Mouse (Mus musculus) midbrain, embryonic 11.5 days (tissue): ENCODE results near the gene Ech1. TPM values are rescaled to one million over a fixed set of nuclear protein-coding genes. Genes with fewer than 3 reads are reported as not detected.
A peak's percentile ranks its signal among the peaks of the same experiment; 100 is the strongest.

Experiments
- ATAC-seq: fragments of 200-750 bp; cut with Nextera tagmentation; 2 replicates; pipeline ENCODE4 v1.8.0; 2017; ENCODE audit warnings: moderate TSS enrichment, moderate library complexity; ENCODE audit not compliant: low FRiP score
- DNase-seq: peaks from one replicate; pipeline ENCODE4 v3.0.0; 2015; ENCODE audit warnings: low spot score; ENCODE audit errors: missing footprints
- H3K27ac ChIP-seq: fragments of 300-500 bp; sonication (generic); 2 replicates; pipeline ENCODE4 v1.5.1; 2014; ENCODE audit warnings: low read depth, low read length
- H3K27me3 ChIP-seq: fragments of 300-500 bp; sonication (generic); 2 replicates; pipeline ENCODE4 v1.6.1; 2014; ENCODE audit warnings: mild to moderate bottlenecking, low read length, moderate library complexity, mixed read lengths; ENCODE audit not compliant: control insufficient read depth, insufficient read depth
- H3K36me3 ChIP-seq: fragments of 300-500 bp; sonication (generic); 2 replicates; pipeline ENCODE4 v1.6.1; 2014; ENCODE audit warnings: mild to moderate bottlenecking, low read length, moderate library complexity, mixed read lengths; ENCODE audit not compliant: control insufficient read depth, insufficient read depth
- H3K4me1 ChIP-seq: fragments of 300-500 bp; sonication (generic); 2 replicates; pipeline ENCODE4 v1.6.1; 2014; ENCODE audit warnings: low read length; ENCODE audit not compliant: control insufficient read depth, insufficient read depth
- H3K4me2 ChIP-seq: fragments of 300-500 bp; sonication (generic); 2 replicates; pipeline ENCODE4 v1.6.1; 2014; ENCODE audit warnings: mild to moderate bottlenecking, moderate library complexity
- H3K4me3 ChIP-seq: fragments of 300-500 bp; sonication (generic); 2 replicates; pipeline ENCODE4 v1.5.1; 2014; ENCODE audit warnings: low read depth, low read length
- H3K9ac ChIP-seq: fragments of 300-500 bp; sonication (generic); 2 replicates; pipeline ENCODE4 v1.6.1; 2014; ENCODE audit warnings: low read length
- H3K9me3 ChIP-seq: fragments of 300-500 bp; sonication (generic); 2 replicates; pipeline ENCODE4 v1.6.1; 2016; ENCODE audit warnings: low read length; ENCODE audit not compliant: control insufficient read depth
- WGBS: fragments of 180-500 bp; shearing (Covaris S2); extraction: QIAGEN DNeasy Blood & Tissue Kit; methylation state at CpG from one replicate; pipeline ENCODE4 v1.1.7; 2014; 5-methylcytosine and 5-hydroxymethylcytosine counted together
- polyA plus RNA-seq: library from polyadenylated mRNA; unstranded; fragments of >200 nt; fragmentation: Nextera tagmentation; extraction: Ambion mirVana; gene quantifications from 2 replicates; pipeline ENCODE4 v1.2.1, GENCODE M21; 2014

The Ech1 gene
- polyA plus RNA-seq, 1 experiment from 2014 or later = 80.5 TPM

- Histone ChIP-seq H3K9me3 (no peaks in the 10 kb centered on the region), H3K4me3 (no peak overlapping the region), H3K4me1 (no peaks in the 10 kb centered on the region), H3K27ac (no peak overlapping the region), H3K4me2 (no peak overlapping the region), H3K27me3 (no peaks in the 10 kb centered on the region), H3K9ac (no peak overlapping the region), H3K36me3 (no peaks in the 10 kb centered on the region)
- WGBS = 83% methylated on average over 3 of the region's 3 CpGs
- DNase-seq = no peak
- ATAC-seq = no peak
Observed at GRCm38 (mm10) chr7:28789235-28789634, 35.8 kb upstream of the Ech1 start.

DNA sequence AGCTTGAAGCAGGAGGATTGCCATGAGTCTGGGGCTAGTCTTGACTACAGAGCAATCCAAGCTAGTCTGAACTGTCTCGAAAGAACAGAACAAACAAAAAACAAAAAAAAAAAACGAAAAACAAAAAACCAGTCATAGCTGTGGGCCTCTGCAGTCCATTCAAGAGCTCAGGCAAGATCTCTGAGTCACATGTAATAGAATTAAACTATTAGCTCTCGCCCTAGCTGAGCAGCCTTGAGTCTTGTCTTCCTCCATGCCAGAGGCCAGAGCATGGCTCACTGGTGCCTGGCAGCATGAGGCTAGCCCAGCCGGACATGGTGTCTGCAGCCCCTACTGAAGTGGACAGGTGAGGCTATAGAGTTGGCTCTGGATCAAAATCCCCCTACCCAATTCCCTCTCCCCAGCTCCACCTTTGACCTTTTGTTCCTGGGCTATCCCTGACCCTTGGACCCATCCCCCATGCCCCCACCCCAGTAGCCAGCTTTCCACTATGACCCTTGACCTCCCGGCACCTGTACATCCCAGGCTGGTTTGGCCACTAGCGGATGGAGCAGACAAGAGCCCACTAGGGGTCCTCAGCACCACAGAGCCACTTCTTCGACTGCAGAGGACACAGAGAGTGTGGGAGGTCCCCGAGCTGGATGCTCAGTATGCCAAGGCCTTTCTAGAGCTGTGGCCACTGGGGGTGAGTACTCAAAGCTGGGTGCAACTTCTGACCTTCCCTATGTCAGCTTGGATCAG, 34.8 kb upstream of the Ech1 start:
- no peaks in the 10 kb centered on the region for H3K36me3 ChIP-seq
- no peaks in the 10 kb centered on the region for H3K4me1 ChIP-seq
- H3K27ac ChIP-seq = no peak overlapping the region
- H3K4me3 ChIP-seq = no peak overlapping the region
- WGBS = 50% methylated on average over 8 of the region's 8 CpGs
- no peak overlapping the region for H3K9ac ChIP-seq
- H3K9me3 ChIP-seq = no peaks in the 10 kb centered on the region
- ATAC-seq (peak; percentile 40; the same call in 1 of the 2 replicates), DNase-seq (no peak)
- H3K27me3 ChIP-seq = no peaks in the 10 kb centered on the region
- no peak overlapping the region for H3K4me2 ChIP-seq

DNA sequence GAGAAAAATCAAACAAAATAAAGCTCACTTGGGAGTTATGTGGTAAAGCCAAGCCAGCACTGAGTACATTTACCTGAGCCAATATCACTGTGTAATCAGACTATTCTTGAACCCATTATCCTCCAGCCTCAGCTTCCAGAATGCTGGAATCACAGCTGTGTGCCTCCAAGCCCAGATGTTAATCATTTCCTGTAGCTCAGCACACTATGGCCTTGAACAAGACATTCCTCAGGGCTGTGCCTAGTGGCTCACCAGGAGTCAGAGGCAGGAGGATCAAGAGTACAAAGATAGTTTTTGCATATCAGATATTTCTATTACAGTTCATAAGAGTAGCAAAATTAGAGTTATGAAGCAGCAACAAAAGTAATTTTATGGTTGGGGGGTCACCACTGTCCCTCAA, 33.3 kb upstream of the Ech1 start:
- DNase-seq (no peak), ATAC-seq (no peak)
- no peaks in the 10 kb centered on the region for H3K4me1 ChIP-seq
- H3K9ac ChIP-seq = no peak overlapping the region
- no peak overlapping the region for H3K4me2 ChIP-seq
- H3K9me3 ChIP-seq = no peaks in the 10 kb centered on the region
- H3K36me3 ChIP-seq = no peaks in the 10 kb centered on the region
- no peak overlapping the region for H3K4me3 ChIP-seq
- H3K27me3 ChIP-seq = no peaks in the 10 kb centered on the region
- no peak overlapping the region for H3K27ac ChIP-seq

GRCm38 (mm10) chr7:28792391-28793185, 32.4 kb upstream of the Ech1 start:
- Histone ChIP-seq H3K9me3 (no peaks in the 10 kb centered on the region), H3K4me1 (peaks cover 2% of the 10 kb centered on the region; the same call in 1 of the 2 replicates), H3K27me3 (no peaks in the 10 kb centered on the region), H3K27ac (no peak overlapping the region), H3K4me3 (no peak overlapping the region), H3K9ac (no peak overlapping the region), H3K4me2 (no peak overlapping the region), H3K36me3 (no peaks in the 10 kb centered on the region)
- DNase-seq (no peak), ATAC-seq (no peak)
- WGBS = 82% methylated on average over 13 of the region's 14 CpGs

DNA sequence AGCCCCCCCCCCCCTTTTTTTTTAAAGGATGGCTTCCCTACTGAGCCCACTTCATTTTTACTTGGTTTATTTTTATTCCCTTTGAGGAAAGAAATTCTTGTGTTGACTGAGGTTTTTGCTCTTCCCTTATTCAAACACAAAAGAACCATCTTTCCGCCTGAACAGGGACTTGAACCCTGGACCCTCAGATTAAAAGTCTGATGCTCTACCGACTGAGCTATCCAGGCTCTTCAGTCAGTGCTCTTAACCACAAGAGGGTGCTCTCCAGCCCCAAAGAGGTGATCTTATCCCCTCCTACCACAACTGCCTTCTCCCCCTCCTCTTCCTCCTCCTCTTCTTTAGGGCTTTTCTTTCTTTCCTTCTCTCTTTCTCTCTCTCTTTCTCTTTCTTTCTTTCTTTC, 31.2 kb upstream of the Ech1 start:
- H3K36me3 ChIP-seq = no peaks in the 10 kb centered on the region
- DNase-seq (no peak), ATAC-seq (no peak)
- no peaks in the 10 kb centered on the region for H3K9me3 ChIP-seq
- H3K4me2 ChIP-seq = no peak overlapping the region
- WGBS = 31% methylated on average over 2 of the region's 2 CpGs
- no peak overlapping the region for H3K4me3 ChIP-seq
- no peak overlapping the region for H3K9ac ChIP-seq
- no peaks in the 10 kb centered on the region for H3K27me3 ChIP-seq
- no peak overlapping the region for H3K27ac ChIP-seq
- peaks cover 2% of the 10 kb centered on the region; the same call in 1 of the 2 replicates for H3K4me1 ChIP-seq

DNA sequence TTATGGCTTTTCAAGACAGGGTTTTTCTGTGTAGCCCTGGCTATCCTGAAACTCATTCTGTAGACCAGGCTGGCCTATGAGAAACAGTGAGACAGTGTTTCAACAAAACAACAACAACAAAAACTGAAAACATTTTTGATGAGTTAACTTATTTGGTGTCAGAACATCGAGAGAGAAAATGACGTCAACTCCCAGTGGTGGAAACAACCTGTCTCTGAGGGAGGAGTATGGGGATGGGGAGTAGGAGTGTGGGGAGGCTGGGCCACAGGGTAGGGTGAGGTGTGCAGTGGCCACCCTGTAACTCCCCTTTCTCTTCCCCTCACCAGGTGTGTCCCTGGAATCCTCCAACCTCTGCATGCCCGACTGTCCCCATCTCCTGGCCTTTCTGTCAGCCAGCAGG, 30.5 kb upstream of the Ech1 start:
- DNase-seq (no peak), ATAC-seq (no peak)
- Histone ChIP-seq H3K9me3 (no peaks in the 10 kb centered on the region), H3K4me3 (no peak overlapping the region), H3K9ac (no peak overlapping the region), H3K36me3 (no peaks in the 10 kb centered on the region), H3K27ac (no peak overlapping the region), H3K27me3 (no peaks in the 10 kb centered on the region), H3K4me1 (peaks cover 2% of the 10 kb centered on the region; the same call in 1 of the 2 replicates), H3K4me2 (no peak overlapping the region)
- 91% methylated on average over 3 of the region's 3 CpGs for WGBS

DNA sequence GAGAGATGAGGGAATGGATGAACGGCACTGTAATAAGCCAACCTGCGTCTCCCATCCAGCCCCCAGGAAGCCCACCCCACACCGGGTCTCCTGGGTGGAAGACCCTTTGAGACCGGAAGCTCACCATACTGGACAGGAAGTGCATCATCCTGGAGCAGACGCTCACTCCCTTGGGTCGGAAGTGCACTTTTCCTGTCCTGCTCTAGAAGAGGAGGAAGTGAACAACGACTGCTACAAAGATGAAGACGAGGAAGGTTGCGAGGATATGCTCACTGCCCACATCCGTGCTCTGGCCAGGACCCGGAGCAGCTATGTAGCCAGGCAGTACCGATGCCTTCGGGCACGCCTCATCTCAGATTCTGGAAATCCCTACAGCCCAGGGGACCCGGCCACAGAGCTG, 29.2 kb upstream of the Ech1 start:
- peak overlapping the region; percentile 9; the same call in 1 of the 2 replicates for H3K4me2 ChIP-seq
- H3K4me1 ChIP-seq = peaks cover 2% of the 10 kb centered on the region; the same call in 1 of the 2 replicates
- DNase-seq (no peak), ATAC-seq (0 out of 2 replicates have a peak, but pooled peaks have one; percentile 16)
- no peak overlapping the region for H3K4me3 ChIP-seq
- no peaks in the 10 kb centered on the region for H3K36me3 ChIP-seq
- no peak overlapping the region for H3K9ac ChIP-seq
- 85% methylated on average over 15 of the region's 15 CpGs for WGBS
- H3K9me3 ChIP-seq = no peaks in the 10 kb centered on the region
- H3K27ac ChIP-seq = no peak overlapping the region
- H3K27me3 ChIP-seq = no peaks in the 10 kb centered on the region

DNA sequence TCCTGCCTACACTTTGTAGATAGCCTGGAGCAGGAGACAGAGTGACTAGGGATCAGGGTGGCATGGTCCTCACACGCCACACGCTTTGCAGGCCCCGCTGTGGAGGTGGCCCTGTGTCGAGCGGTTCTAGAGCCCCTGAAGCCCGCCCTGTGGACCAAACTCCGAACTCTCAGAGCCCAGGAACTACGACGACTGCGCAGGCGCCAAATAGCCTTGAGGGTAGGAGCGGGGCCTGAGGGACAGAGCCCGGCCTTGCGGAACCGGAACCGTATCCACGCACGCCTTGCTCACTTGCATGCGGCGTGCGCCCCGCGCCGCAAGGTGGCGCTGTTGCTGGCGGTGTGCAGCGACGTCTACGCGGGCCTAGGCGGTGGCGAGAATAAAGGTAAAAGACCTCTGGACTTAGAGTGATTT, 28.4 kb upstream of the Ech1 start:
- WGBS = 11% methylated on average over 32 of the region's 32 CpGs
- DNase-seq (peak; percentile 99), ATAC-seq (peak; percentile 75)
- H3K36me3 ChIP-seq = no peaks in the 10 kb centered on the region
- H3K9me3 ChIP-seq = no peaks in the 10 kb centered on the region
- H3K27ac ChIP-seq = no peak overlapping the region
- H3K9ac ChIP-seq = peak overlapping the region; percentile 44
- H3K27me3 ChIP-seq = no peaks in the 10 kb centered on the region
- peak overlapping the region; percentile 29 for H3K4me2 ChIP-seq
- peaks cover 2% of the 10 kb centered on the region; the same call in 1 of the 2 replicates for H3K4me1 ChIP-seq
- H3K4me3 ChIP-seq = peak overlapping the region; percentile 12; the same call in 1 of the 2 replicates

DNA sequence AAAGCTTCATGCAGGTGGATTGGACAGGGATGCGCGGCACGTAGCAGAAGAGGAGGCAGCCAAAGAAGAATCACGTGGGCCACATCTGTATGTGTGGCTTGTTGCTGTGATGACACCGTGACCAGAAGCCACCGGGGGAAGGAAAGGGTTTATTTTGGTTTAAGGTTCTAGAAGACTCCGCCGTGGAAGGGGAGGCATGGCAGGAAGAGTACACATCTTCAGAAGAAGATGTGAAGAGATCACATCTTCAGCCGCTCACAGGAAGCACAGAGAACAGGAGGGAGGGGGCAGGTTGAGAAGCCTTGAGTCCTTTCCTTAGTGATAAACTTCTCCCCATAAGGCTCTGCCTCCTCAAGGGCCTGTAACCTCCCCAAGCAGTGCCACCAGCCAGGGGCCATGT, 25.0 kb upstream of the Ech1 start:
- ATAC-seq (no peak), DNase-seq (no peak)
- no peak overlapping the region for H3K4me2 ChIP-seq
- peaks cover 18% of the 10 kb centered on the region for H3K4me1 ChIP-seq
- no peaks in the 10 kb centered on the region for H3K9me3 ChIP-seq
- no peak overlapping the region for H3K4me3 ChIP-seq
- no peaks in the 10 kb centered on the region for H3K36me3 ChIP-seq
- no peak overlapping the region for H3K27ac ChIP-seq
- H3K27me3 ChIP-seq = no peaks in the 10 kb centered on the region
- H3K9ac ChIP-seq = no peak overlapping the region
- WGBS = 96% methylated on average over 9 of the region's 9 CpGs
